In genomic region chr6:97409467-97410239, GRCm38 (mm10) we compare ENCODE assay signal across 11 mouse cellular contexts.
A peak's percentile ranks its signal among the peaks of the same experiment; 100 is the strongest.
DNase-seq lines count a peak whose midpoint lies in the region; ATAC-seq and TF ChIP-seq lines count a peak whose summit lies in the region.
"Had no signal": no experiment of that assay in that cellular context is flagged by ENCODE, and none has a peak within 500 bp of the region (broad histone marks: within the 10 kb centered on the region; RNA-seq: fewer than 3 reads in every experiment).

No protein-coding gene starts in this region.

- intact Hi-C loops in left cerebral cortex, postnatal 36 days (cut with DNase I) = no loop called here
- intact Hi-C loops in left cerebral cortex, postnatal 25 days (cut with DNase I) = no loop called here

- H3K4me1 ChIP-seq in hindbrain, embryonic 10.5 days (replicated peaks) = peaks cover 25% of the 10 kb centered on the region
- H3K4me1 ChIP-seq in hindbrain, embryonic 11.5 days (replicated peaks; ENCODE audit: control insufficient read depth, insufficient read depth, low read length) = no peaks in the 10 kb centered on the region
- peaks cover 4% of the 10 kb centered on the region; the same call in 1 of the 2 replicates for H3K4me1 ChIP-seq in neural tube, embryonic 11.5 days (ENCODE audit: control insufficient read depth, insufficient read depth, low read length)
- peaks cover 8% of the 10 kb centered on the region for H3K4me1 ChIP-seq in neural tube, embryonic 15.5 days
- H3K4me1 ChIP-seq in limb, embryonic 14.5 days (ENCODE audit: control insufficient read depth, insufficient read depth, low read length) = peaks cover 7% of the 10 kb centered on the region

- no peak for ATAC-seq in hindbrain, embryonic 11.5 days (ENCODE audit: low FRiP score)
- no peak for ATAC-seq in neural tube, embryonic 11.5 days (ENCODE audit: insufficient read depth, low FRiP score, low TSS enrichment)
- no peak for ATAC-seq in neural tube, embryonic 15.5 days (ENCODE audit: low FRiP score)
- ATAC-seq in limb, embryonic 14.5 days (ENCODE audit: low FRiP score, low read depth) = peak; percentile 68; the same call in 1 of the 2 replicates

- H3K27ac ChIP-seq in hindbrain, embryonic 10.5 days = 0 out of 2 replicates have a peak overlapping the region, but pooled peaks have one; percentile 35
- no peak overlapping the region for H3K27ac ChIP-seq in hindbrain, embryonic 11.5 days (ENCODE audit: low read depth, low read length)
- no peak overlapping the region for H3K27ac ChIP-seq in neural tube, embryonic 11.5 days (ENCODE audit: low read depth, low read length)
- H3K27ac ChIP-seq in neural tube, embryonic 15.5 days (replicated peaks) = no peak overlapping the region
- no peak overlapping the region for H3K27ac ChIP-seq in limb, embryonic 14.5 days (replicated peaks; ENCODE audit: low read depth, low read length)
- H3K27ac ChIP-seq: hindbrain, embryonic 14.5 days had no signal

- no peak for DNase-seq in hindbrain, embryonic 10.5 days (ENCODE audit: low spot score)
- DNase-seq in hindbrain, embryonic 11.5 days (ENCODE audit: low spot score) = no peak
- peak; percentile 19 for DNase-seq in neural tube, embryonic 11.5 days (ENCODE audit: low spot score)
- no peak for DNase-seq in limb, embryonic 14.5 days (ENCODE audit: low spot score)
- DNase-seq in left cerebral cortex, postnatal 36 days (ENCODE audit: low spot score in 2 of 2) = no peak
- DNase-seq in B cell, adult 2 months = no peak
- DNase-seq in left cerebral cortex, postnatal 25 days (ENCODE audit: low spot score in 2 of 2) = no peak
- DNase-seq: cerebellum, adult 18-20 months; left cerebral cortex, postnatal 4 days had no signal

- TF ChIP-seq POLR2A in limb, embryonic 14.5 days (IDR thresholded peaks at IDR 0.05; ENCODE audit: borderline replicate concordance, extremely low read depth, insufficient read depth, insufficient read length) = no peak

- H3K4me3 ChIP-seq in hindbrain, embryonic 10.5 days = no peak overlapping the region
- H3K4me3 ChIP-seq in hindbrain, embryonic 11.5 days (ENCODE audit: low read depth, low read length) = no peak overlapping the region
- no peak overlapping the region for H3K4me3 ChIP-seq in neural tube, embryonic 11.5 days (ENCODE audit: low read depth, low read length)
- no peak overlapping the region for H3K4me3 ChIP-seq in neural tube, embryonic 15.5 days (replicated peaks)
- H3K4me3 ChIP-seq in limb, embryonic 14.5 days (replicated peaks; ENCODE audit: low read length) = no peak overlapping the region

- no peak overlapping the region for H3K9ac ChIP-seq in hindbrain, embryonic 11.5 days (ENCODE audit: low read depth, low read length)
- no peak overlapping the region for H3K9ac ChIP-seq in neural tube, embryonic 11.5 days (ENCODE audit: low read length)
- no peak overlapping the region for H3K9ac ChIP-seq in neural tube, embryonic 15.5 days (replicated peaks)
- H3K9ac ChIP-seq in limb, embryonic 14.5 days (ENCODE audit: low read depth, low read length, severe bottlenecking) = no peak overlapping the region
- H3K9ac ChIP-seq: hindbrain, embryonic 14.5 days had no signal

- 24% methylated on average over 5 of the region's 5 CpGs for WGBS in hindbrain, embryonic 10.5 days
- WGBS in hindbrain, embryonic 11.5 days = 32% methylated on average over 5 of the region's 5 CpGs
- 30% methylated on average over 5 of the region's 5 CpGs for WGBS in neural tube, embryonic 11.5 days
- 27% methylated on average over 5 of the region's 5 CpGs for WGBS in neural tube, embryonic 15.5 days
- 30% methylated on average over 5 of the region's 5 CpGs for WGBS in limb, embryonic 14.5 days

- no peaks in the 10 kb centered on the region for H3K27me3 ChIP-seq in hindbrain, embryonic 10.5 days (ENCODE audit: insufficient read depth, poor library complexity, severe bottlenecking)
- no peaks in the 10 kb centered on the region for H3K27me3 ChIP-seq in hindbrain, embryonic 11.5 days (ENCODE audit: control insufficient read depth, insufficient read depth, low read length)
- H3K27me3 ChIP-seq in neural tube, embryonic 11.5 days (ENCODE audit: control insufficient read depth, insufficient read depth, low read length) = no peaks in the 10 kb centered on the region
- H3K27me3 ChIP-seq in neural tube, embryonic 15.5 days (replicated peaks) = no peaks in the 10 kb centered on the region
- H3K27me3 ChIP-seq in limb, embryonic 14.5 days (ENCODE audit: control insufficient read depth, insufficient read depth, low read length) = no peaks in the 10 kb centered on the region

- H3K36me3 ChIP-seq in hindbrain, embryonic 10.5 days = 0 out of 2 replicates have a peak, but pooled peaks cover 12% of the 10 kb centered on the region
- no peaks in the 10 kb centered on the region for H3K36me3 ChIP-seq in hindbrain, embryonic 11.5 days (ENCODE audit: control insufficient read depth, insufficient read depth, low read length)
- no peaks in the 10 kb centered on the region for H3K36me3 ChIP-seq in neural tube, embryonic 11.5 days (ENCODE audit: control insufficient read depth, insufficient read depth, low read length)
- no peaks in the 10 kb centered on the region for H3K36me3 ChIP-seq in neural tube, embryonic 15.5 days
- H3K36me3 ChIP-seq in limb, embryonic 14.5 days (ENCODE audit: control insufficient read depth, insufficient read depth, low read length) = no peaks in the 10 kb centered on the region

- no peaks in the 10 kb centered on the region for H3K9me3 ChIP-seq in hindbrain, embryonic 10.5 days
- H3K9me3 ChIP-seq in hindbrain, embryonic 11.5 days (ENCODE audit: control insufficient read depth, low read length) = no peaks in the 10 kb centered on the region
- no peaks in the 10 kb centered on the region for H3K9me3 ChIP-seq in neural tube, embryonic 11.5 days (ENCODE audit: control insufficient read depth, low read length)
- no peaks in the 10 kb centered on the region for H3K9me3 ChIP-seq in neural tube, embryonic 15.5 days (replicated peaks)
- no peaks in the 10 kb centered on the region for H3K9me3 ChIP-seq in limb, embryonic 14.5 days (ENCODE audit: control insufficient read depth, low read length)

- no peak overlapping the region for H3K4me2 ChIP-seq in hindbrain, embryonic 11.5 days (replicated peaks; ENCODE audit: low read depth, low read length)
- H3K4me2 ChIP-seq in neural tube, embryonic 11.5 days (ENCODE audit: low read depth) = no peak overlapping the region
- H3K4me2 ChIP-seq in neural tube, embryonic 15.5 days = no peak overlapping the region
- no peak overlapping the region for H3K4me2 ChIP-seq in limb, embryonic 14.5 days (replicated peaks; ENCODE audit: low read depth, low read length, severe bottlenecking)
- H3K4me2 ChIP-seq: hindbrain, embryonic 14.5 days had no signal
